Mouse (Mus musculus) kidney, embryonic 15.5 days (tissue): ENCODE data around the gene Armt1. TPM values are rescaled to one million over a fixed set of nuclear protein-coding genes. Genes with fewer than 3 reads are reported as not detected.

Experiments
- ATAC-seq: fragments of 200-750 bp; cut with Nextera tagmentation; replicated peaks from 2 replicates; pipeline ENCODE4 v1.8.0; 2017; ENCODE audit warnings: moderate TSS enrichment; ENCODE audit not compliant: low FRiP score
- H3K27ac ChIP-seq: fragments of 300-500 bp; sonication (generic); 2 replicates; pipeline ENCODE4 v1.5.1; 2015; ENCODE audit warnings: mild to moderate bottlenecking, inconsistent platforms
- H3K27me3 ChIP-seq: fragments of 300-500 bp; sonication (generic); 2 replicates; pipeline ENCODE4 v1.6.1; 2015; ENCODE audit warnings: inconsistent platforms
- H3K36me3 ChIP-seq: fragments of 300-500 bp; sonication (generic); 2 replicates; pipeline ENCODE4 v1.6.1; 2015; ENCODE audit warnings: inconsistent platforms
- H3K4me1 ChIP-seq: fragments of 300-500 bp; sonication (generic); 2 replicates; pipeline ENCODE4 v1.6.1; 2015; ENCODE audit warnings: inconsistent platforms
- H3K4me2 ChIP-seq: fragments of 300-500 bp; sonication (generic); 2 replicates; pipeline ENCODE4 v1.6.1; 2015; ENCODE audit warnings: moderate library complexity, mild to moderate bottlenecking, inconsistent platforms
- H3K4me3 ChIP-seq: fragments of 300-500 bp; sonication (generic); replicated peaks from 2 replicates; pipeline ENCODE4 v1.5.1; 2015; ENCODE audit warnings: mild to moderate bottlenecking, inconsistent platforms
- H3K9ac ChIP-seq: fragments of 300-500 bp; sonication (generic); 2 replicates; pipeline ENCODE4 v1.6.1; 2015; ENCODE audit warnings: mild to moderate bottlenecking, inconsistent platforms
- H3K9me3 ChIP-seq: fragments of 300-500 bp; sonication (generic); replicated peaks from 2 replicates; pipeline ENCODE4 v1.6.1; 2016; ENCODE audit warnings: inconsistent platforms
- WGBS: fragments of 180-500 bp; shearing (Covaris S2); methylation state at CpG from one replicate; pipeline ENCODE4 v1.1.7; 2015; ENCODE audit warnings: mixed read lengths; 5-methylcytosine and 5-hydroxymethylcytosine counted together
- polyA plus RNA-seq: library from polyadenylated mRNA; unstranded; fragments of >200 nt; fragmentation: Nextera tagmentation; extraction: Ambion mirVana; gene quantifications from 2 replicates; pipeline ENCODE4 v1.2.1, GENCODE M21; 2015

The Armt1 gene
- polyA plus RNA-seq, 1 experiment from 2014 or later: 23.3 TPM

DNA sequence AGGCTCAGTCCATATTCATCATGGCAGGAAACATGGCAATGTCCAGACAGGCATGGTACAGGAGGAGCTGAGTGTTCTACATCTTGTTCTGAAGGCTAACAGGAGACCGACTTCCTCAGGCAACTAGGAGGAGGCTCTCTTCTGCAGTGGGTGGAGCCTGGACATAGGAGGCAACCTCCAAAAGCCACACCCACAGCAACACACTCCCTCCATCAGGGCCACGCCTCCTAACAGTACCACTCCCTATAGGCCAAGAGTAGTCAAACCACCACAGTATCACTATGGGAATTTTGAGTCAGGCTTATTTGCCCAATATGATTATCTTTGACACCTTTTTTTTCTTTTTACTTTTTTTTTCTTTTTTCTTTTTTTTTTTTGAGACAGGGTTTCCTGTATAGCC lies 27.9 kb downstream of the Armt1 start:
- 100% methylated on average over 2 of the region's 2 CpGs for whole genome bisulfite sequencing
- no peaks in the 10 kb centered on the region for H3K27me3 ChIP-seq
- no peak for ATAC-seq
- no peaks in the 10 kb centered on the region for H3K9me3 ChIP-seq
- no peaks in the 10 kb centered on the region for H3K4me1 ChIP-seq
- no peak overlapping the region for H3K4me2 ChIP-seq
- H3K9ac ChIP-seq: no peak overlapping the region
- peaks cover 13% of the 10 kb centered on the region for H3K36me3 ChIP-seq
- H3K4me3 ChIP-seq: no peak overlapping the region
- H3K27ac ChIP-seq: no peak overlapping the region

DNA sequence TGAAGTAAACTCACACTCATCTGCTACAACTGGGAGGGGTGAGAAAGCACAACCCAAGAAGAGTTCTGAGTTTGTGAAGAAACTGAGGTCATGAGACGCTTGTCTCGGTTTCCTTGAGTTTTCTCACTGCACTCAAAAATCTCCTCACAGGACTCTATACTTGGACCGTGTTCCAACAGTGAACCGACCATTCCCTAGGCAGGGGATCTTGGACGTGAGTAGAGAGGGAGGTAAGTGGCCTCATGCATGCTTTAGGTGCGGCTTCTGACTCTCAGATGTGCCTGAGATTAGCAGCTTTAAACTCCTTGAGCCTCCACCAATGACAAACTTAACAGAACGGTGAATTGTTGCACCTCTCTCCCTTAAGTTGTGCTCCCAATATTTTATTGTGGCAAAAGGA lies 33.5 kb downstream of the Armt1 start:
- Histone ChIP-seq H3K27ac (no peak overlapping the region), H3K4me1 (no peaks in the 10 kb centered on the region), H3K9ac (no peak overlapping the region), H3K9me3 (no peaks in the 10 kb centered on the region), H3K36me3 (no peaks in the 10 kb centered on the region), H3K27me3 (no peaks in the 10 kb centered on the region), H3K4me2 (no peak overlapping the region), H3K4me3 (no peak overlapping the region)
- 71% methylated on average over 7 of the region's 7 CpGs for WGBS
- ATAC-seq: no peak

DNA sequence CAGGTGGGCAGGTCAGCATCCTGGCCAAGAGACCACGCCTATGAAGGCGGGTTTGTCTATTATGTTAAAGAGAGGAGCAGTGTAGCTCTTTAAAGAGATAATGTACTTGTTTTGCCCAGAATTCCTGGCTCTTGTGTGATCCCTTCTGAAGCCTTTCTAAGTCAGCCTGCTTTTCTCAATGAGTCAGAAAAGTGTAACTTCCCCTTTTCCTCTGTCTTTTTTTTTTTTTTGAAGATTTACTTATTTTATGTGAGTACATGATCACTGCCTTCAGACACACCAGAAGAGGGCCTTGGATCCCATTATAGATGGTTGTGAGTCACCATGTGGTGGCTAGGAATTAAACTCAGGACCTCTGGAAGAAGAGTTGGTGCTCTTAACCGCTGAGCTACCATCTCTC lies 37.1 kb downstream of the Armt1 start:
- WGBS: 90% methylated on average over 3 of the region's 3 CpGs
- Histone ChIP-seq H3K9me3 (no peaks in the 10 kb centered on the region), H3K4me3 (no peak overlapping the region), H3K4me1 (no peaks in the 10 kb centered on the region), H3K27ac (no peak overlapping the region), H3K36me3 (no peaks in the 10 kb centered on the region), H3K27me3 (no peaks in the 10 kb centered on the region), H3K4me2 (no peak overlapping the region), H3K9ac (no peak overlapping the region)
- no peak for ATAC-seq

DNA sequence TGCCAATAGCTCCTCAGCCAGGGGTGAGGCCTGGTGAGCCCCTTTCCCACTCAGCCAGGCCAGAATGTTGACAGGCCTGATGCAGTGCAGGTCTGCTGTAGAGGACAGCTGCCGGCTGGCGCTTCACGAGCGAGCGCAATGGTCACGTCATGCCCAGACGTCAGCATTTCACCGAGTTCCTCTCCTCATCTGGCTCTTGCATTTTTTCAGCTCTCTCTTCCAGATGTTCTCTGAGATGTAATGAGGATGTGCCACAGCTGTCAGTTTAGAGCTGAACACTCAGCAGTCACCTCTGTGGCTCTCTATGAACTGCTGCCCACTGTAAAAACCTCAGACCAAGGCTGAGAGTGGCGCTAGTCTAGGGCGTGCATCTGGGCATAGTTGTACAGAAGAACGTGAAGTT lies 41.3 kb downstream of the Armt1 start:
- H3K4me2 ChIP-seq: no peak overlapping the region
- no peaks in the 10 kb centered on the region for H3K4me1 ChIP-seq
- 85% methylated on average over 11 of the region's 11 CpGs for WGBS
- H3K9me3 ChIP-seq: no peaks in the 10 kb centered on the region
- H3K36me3 ChIP-seq: no peaks in the 10 kb centered on the region
- H3K27ac ChIP-seq: no peak overlapping the region
- H3K4me3 ChIP-seq: no peak overlapping the region
- no peak overlapping the region for H3K9ac ChIP-seq
- no peak for ATAC-seq
- H3K27me3 ChIP-seq: no peaks in the 10 kb centered on the region

DNA sequence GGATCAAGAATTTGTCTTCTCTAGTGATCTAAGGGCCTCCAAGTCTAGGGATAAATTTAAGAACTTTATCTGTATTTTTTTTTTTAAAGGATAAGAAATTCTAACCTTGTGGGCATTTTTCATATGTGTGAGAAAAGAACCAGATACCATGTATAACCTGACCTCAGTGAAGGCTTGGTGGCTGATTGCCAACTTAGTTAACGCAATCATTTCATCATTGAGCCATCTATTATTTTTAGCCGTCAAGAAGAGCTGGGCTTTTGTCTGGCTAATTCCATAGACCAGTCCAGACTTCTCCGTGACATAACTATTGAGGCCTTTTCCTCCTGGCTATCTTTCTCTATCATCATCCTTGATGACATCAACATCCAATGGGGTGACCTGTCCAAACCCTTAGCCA lies 43.2 kb downstream of the Armt1 start:
- Histone ChIP-seq H3K4me1 (no peaks in the 10 kb centered on the region), H3K9ac (no peak overlapping the region), H3K27ac (no peak overlapping the region), H3K27me3 (no peaks in the 10 kb centered on the region), H3K36me3 (no peaks in the 10 kb centered on the region), H3K9me3 (no peaks in the 10 kb centered on the region), H3K4me3 (no peak overlapping the region), H3K4me2 (no peak overlapping the region)
- WGBS: 88% methylated on average over 3 of the region's 3 CpGs
- ATAC-seq: no peak

DNA sequence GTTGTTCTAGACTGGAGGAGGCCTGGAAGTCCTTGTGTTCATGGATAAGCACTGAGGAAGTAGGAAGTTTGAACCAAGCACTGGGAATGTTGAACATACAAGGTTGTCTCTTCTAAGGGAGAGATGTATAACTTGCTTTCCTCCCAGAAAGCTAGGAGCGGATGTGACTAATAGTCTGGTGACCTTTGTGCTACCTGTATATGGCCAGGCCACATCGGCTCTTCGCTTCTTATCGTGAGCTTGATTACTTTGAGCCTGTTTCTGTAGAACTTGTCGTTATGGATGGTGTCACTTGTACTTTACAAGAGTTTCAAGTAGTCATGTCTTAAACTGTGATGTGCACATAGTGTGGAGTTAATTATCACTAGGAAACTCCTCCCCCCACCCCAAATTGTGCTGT lies 44.3 kb downstream of the Armt1 start:
- no peak overlapping the region for H3K4me2 ChIP-seq
- 93% methylated on average over 5 of the region's 5 CpGs for WGBS
- no peaks in the 10 kb centered on the region for H3K27me3 ChIP-seq
- no peak overlapping the region for H3K27ac ChIP-seq
- H3K4me3 ChIP-seq: no peak overlapping the region
- no peaks in the 10 kb centered on the region for H3K9me3 ChIP-seq
- no peaks in the 10 kb centered on the region for H3K36me3 ChIP-seq
- no peak for ATAC-seq
- no peaks in the 10 kb centered on the region for H3K4me1 ChIP-seq
- H3K9ac ChIP-seq: no peak overlapping the region

DNA sequence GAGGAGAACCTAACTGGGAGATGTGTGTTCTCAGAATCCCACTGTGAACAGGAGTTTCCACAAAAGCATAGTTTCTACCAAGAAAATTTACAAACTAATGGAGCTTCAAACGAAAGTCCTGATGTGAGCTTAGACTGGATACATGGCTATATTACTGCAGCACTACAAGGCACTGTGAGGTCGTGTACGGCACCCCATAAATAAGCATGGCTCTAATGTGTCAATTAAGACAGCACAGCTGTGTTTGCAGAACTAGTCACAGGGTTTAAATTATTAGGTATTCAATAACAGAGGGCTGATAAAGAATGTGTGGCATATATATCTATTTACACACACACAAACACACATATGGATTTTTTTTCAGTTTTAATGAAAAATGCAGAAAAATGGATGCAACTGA lies 48.7 kb downstream of the Armt1 start:
- WGBS: 44% methylated on average over 3 of the region's 3 CpGs
- no peaks in the 10 kb centered on the region for H3K27me3 ChIP-seq
- no peak overlapping the region for H3K27ac ChIP-seq
- H3K4me3 ChIP-seq: no peak overlapping the region
- H3K36me3 ChIP-seq: no peaks in the 10 kb centered on the region
- H3K9me3 ChIP-seq: no peaks in the 10 kb centered on the region
- no peak overlapping the region for H3K9ac ChIP-seq
- H3K4me2 ChIP-seq: no peak overlapping the region
- no peak for ATAC-seq
- 0 out of 2 replicates have a peak, but pooled peaks cover 7% of the 10 kb centered on the region for H3K4me1 ChIP-seq

DNA sequence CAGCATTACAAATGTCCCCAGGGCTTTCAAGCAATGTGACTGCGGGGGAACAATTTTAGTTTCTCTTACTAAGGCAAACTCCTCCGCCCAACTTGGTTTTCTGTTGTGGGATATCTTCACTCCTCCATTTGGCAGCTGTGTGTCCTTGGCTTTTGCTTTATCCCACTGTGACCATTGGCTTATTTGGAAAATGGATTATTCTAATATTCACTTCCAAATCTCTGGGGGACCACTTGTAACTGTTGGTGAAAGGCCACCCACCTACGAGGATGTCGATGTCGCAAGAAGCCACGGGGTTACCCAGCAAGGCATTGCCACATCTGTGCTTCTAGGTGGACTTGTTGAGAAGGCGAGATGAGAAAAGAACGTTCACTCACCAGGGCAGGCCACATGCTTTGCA lies 49.4 kb downstream of the Armt1 start:
- Histone ChIP-seq H3K4me3 (no peak overlapping the region), H3K9me3 (no peaks in the 10 kb centered on the region), H3K4me2 (no peak overlapping the region), H3K9ac (no peak overlapping the region), H3K27me3 (no peaks in the 10 kb centered on the region), H3K27ac (no peak overlapping the region), H3K4me1 (0 out of 2 replicates have a peak, but pooled peaks cover 7% of the 10 kb centered on the region), H3K36me3 (no peaks in the 10 kb centered on the region)
- 83% methylated on average over 8 of the region's 8 CpGs for WGBS
- no peak for ATAC-seq

DNA sequence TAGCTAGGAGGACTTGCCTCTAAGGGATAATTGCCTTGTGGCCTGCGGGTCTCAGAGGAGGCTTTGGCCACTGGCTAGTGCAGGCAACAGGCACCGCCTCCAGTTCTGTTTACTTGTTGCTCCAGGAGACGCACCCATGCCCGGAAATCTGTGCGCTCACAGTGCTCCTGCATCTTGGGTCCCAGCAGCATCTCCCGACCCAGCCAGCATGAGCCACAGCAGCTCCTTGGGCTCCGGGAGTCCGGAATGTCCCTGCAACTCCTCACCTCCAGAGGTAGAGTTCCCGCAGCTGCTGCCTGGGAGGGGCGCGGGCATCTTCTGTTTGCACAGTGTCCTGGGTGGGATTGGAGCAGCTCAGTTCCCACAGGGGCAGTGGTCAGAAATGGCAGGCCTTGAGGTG lies 50.1 kb downstream of the Armt1 start, which contains the start of gene Ccdc170:
TSS of gene Ccdc170 (plus strand) at position 148 of the 400 bp plus-strand sequence.
- WGBS: 43% methylated on average over 11 of the region's 11 CpGs
- ATAC-seq: peak; percentile 56; the same call in 1 of the 2 replicates

DNA sequence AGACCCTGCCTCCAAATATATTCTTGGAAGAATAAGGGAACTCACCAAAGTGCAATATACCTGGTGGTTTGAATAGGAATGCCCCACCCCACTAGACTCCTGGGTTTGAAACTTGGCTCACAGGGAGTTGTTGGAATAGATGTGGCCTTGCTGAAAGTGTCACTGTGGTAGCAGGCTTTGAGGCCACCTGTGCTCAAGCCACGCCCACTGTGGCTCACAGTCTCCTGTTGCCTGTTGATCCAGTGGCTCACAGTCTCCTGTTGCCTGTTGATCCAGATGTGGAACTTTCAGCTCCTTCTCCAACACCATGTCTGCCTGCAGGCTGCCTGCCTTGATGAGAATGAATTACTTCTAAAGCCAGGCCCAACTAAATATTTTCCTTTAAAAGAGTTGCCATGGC lies 51.6 kb downstream of the Armt1 start:
- no peaks in the 10 kb centered on the region for H3K36me3 ChIP-seq
- H3K9me3 ChIP-seq: no peaks in the 10 kb centered on the region
- no peak overlapping the region for H3K4me3 ChIP-seq
- 0 out of 2 replicates have a peak, but pooled peaks cover 7% of the 10 kb centered on the region for H3K4me1 ChIP-seq
- 80% methylated on average over 1 of the region's 1 CpGs for WGBS
- H3K27me3 ChIP-seq: no peaks in the 10 kb centered on the region
- H3K9ac ChIP-seq: no peak overlapping the region
- no peak overlapping the region for H3K27ac ChIP-seq
- no peak overlapping the region for H3K4me2 ChIP-seq
- no peak for ATAC-seq

More for the DNA sequence above, 50.1 kb downstream of the Armt1 start, which contains the start of gene Ccdc170:
- Histone ChIP-seq H3K9me3 (no peaks in the 10 kb centered on the region), H3K36me3 (no peaks in the 10 kb centered on the region), H3K4me1 (0 out of 2 replicates have a peak, but pooled peaks cover 7% of the 10 kb centered on the region), H3K9ac (no peak within 1 kb of the TSS), H3K4me2 (0 out of 2 replicates have a peak within 1 kb of the TSS, but pooled peaks have one; percentile 12), H3K27ac (no peak within 1 kb of the TSS), H3K27me3 (no peaks in the 10 kb centered on the region), H3K4me3 (no peak within 1 kb of the TSS)

DNA sequence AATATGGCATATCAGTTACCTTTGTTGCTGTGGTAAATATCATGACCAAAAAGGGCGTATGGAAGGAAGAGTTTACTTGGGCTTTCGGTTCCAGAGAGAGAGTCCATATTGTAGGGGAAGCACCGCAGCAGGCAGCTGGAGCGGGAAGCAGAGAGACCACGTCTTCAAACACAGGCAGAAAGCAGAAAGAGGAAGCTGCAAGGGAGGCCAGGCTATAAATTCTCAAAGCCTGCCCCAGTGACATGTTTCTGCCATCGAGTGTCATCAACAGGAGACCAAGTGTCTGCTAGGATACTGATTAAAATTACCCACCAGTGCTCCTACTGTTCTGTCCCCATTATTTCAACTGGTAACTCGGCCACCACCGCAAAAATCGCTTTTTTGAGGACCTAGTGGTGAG lies 52.7 kb downstream of the Armt1 start:
- ATAC-seq: no peak
- Histone ChIP-seq H3K36me3 (no peaks in the 10 kb centered on the region), H3K27me3 (no peaks in the 10 kb centered on the region), H3K4me1 (0 out of 2 replicates have a peak, but pooled peaks cover 7% of the 10 kb centered on the region), H3K27ac (no peak overlapping the region), H3K9ac (no peak overlapping the region), H3K9me3 (no peaks in the 10 kb centered on the region), H3K4me2 (no peak overlapping the region), H3K4me3 (no peak overlapping the region)
- WGBS: 69% methylated on average over 9 of the region's 9 CpGs

DNA sequence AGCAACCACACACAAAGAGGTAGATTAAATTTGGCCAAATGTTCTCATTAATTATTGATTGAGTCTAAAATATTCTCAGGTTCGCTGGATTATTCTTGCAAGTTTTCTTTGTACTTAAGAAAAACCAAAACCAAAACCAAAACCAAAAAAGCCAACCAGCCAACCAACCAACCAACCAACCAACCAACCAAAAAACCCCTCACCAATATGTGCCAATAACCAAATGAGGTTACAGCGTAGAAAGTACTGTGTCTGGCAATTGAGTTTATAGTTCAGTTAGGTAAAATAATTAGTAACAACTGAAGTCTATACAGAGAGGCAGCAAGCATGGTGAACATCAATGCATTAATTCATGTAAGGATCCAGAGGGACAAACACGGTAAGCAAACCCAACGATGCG lies 57.6 kb downstream of the Armt1 start:
- H3K9me3 ChIP-seq: no peaks in the 10 kb centered on the region

DNA sequence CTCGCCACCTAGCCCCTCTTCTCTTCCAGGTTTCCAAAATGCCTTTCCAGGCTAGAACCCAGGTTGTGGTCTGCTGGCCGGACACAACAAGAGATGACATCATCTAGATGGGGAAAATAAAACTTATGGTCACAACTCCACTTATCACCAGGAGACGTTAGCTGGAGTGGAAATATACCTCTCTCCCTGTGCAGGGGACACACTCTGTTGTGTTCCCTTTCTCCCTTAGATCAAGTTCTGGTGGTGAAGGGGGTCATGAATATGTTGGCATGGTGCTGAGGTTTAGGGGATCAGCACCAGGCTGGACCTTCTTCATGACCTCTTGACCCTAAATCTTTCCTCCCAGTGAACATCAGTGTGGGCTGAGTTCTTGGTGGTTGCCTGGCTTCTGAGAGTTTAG lies 59.0 kb downstream of the Armt1 start:
- 52% methylated on average over 3 of the region's 3 CpGs for WGBS
- 0 out of 2 replicates have a peak, but pooled peaks cover 3% of the 10 kb centered on the region for H3K4me1 ChIP-seq
- H3K36me3 ChIP-seq: no peaks in the 10 kb centered on the region
- H3K4me3 ChIP-seq: no peak overlapping the region
- H3K4me2 ChIP-seq: 0 out of 2 replicates have a peak overlapping the region, but pooled peaks have one; percentile 21
- no peaks in the 10 kb centered on the region for H3K27me3 ChIP-seq
- no peaks in the 10 kb centered on the region for H3K9me3 ChIP-seq
- no peak; the same call in 1 of the 2 replicates for ATAC-seq
- peak overlapping the region; percentile 48 for H3K27ac ChIP-seq
- no peak overlapping the region for H3K9ac ChIP-seq

More for the DNA sequence above, 57.6 kb downstream of the Armt1 start:
- Histone ChIP-seq H3K4me3 (no peak overlapping the region), H3K36me3 (no peaks in the 10 kb centered on the region), H3K27ac (0 out of 2 replicates have a peak overlapping the region, but pooled peaks have one; percentile 24), H3K4me2 (no peak overlapping the region), H3K4me1 (0 out of 2 replicates have a peak, but pooled peaks cover 3% of the 10 kb centered on the region), H3K27me3 (no peaks in the 10 kb centered on the region), H3K9ac (no peak overlapping the region)
- ATAC-seq: no peak
- WGBS: 68% methylated on average over 5 of the region's 5 CpGs
